Mouse (Mus musculus): ENCODE data around the gene Ip6k1. TPM values are rescaled to one million over a fixed set of nuclear protein-coding genes. Genes with fewer than 3 reads are reported as not detected.

Gene Ip6k1
- 100 to 1,000 TPM; 172 to 174 TPM for total RNA-seq (2021)

- DNase-seq (ENCODE audit: extremely low spot score in 1 of 2, low spot score in 2 of 2): peak; percentile 100
- intact Hi-C loops (cut with DNase I): no loop called here
These were observed at the start of gene Ip6k1 for GRCm38 (mm10) chr9:108001922-108002770. Gene Ip6k1 (plus strand): TSS chr9:108002501.

GRCm38 (mm10) chr9:107955613-107956289 lies 46.5 kb upstream of the Ip6k1 start:
- DNase-seq (ENCODE audit: extremely low spot score in 1 of 2, low spot score in 2 of 2): no peak
- intact Hi-C loops (cut with DNase I): no loop called here

- no peak for DNase-seq (ENCODE audit: extremely low spot score in 1 of 2, low spot score in 2 of 2)
- intact Hi-C loops (cut with DNase I): no loop called here
These were observed 45.2 kb upstream of the Ip6k1 start for GRCm38 (mm10) chr9:107957141-107957540.

- DNase-seq (ENCODE audit: extremely low spot score in 1 of 2, low spot score in 2 of 2): peak in 1 of 2 experiments; percentile 78
- intact Hi-C loops (cut with DNase I): loop anchor here (5.0 kb wide), 2 partner anchors 92 to 107 kb away; partner anchors contain the start of gene Amigo3
These were observed 42.4 kb upstream of the Ip6k1 start for GRCm38 (mm10) chr9:107959896-107960295.

- intact Hi-C loops (cut with DNase I): loop anchor here (5.0 kb wide), 2 partner anchors 91 to 106 kb away; partner anchors contain the start of gene Amigo3
- DNase-seq (ENCODE audit: extremely low spot score in 1 of 2, low spot score in 2 of 2): no peak
These were observed 41.4 kb upstream of the Ip6k1 start for GRCm38 (mm10) chr9:107960928-107961327.

- peak; percentile 78 to 79 for DNase-seq (ENCODE audit: extremely low spot score in 1 of 2, low spot score in 2 of 2)
- intact Hi-C loops (cut with DNase I): loop anchor here (5.0 kb wide), 2 partner anchors 91 to 106 kb away; partner anchors contain the start of gene Amigo3
These were observed 40.9 kb upstream of the Ip6k1 start for GRCm38 (mm10) chr9:107961351-107961762.

- peak; percentile 72 to 75 for DNase-seq (ENCODE audit: extremely low spot score in 1 of 2, low spot score in 2 of 2)
- intact Hi-C loops (cut with DNase I): loop anchor here (1.0 to 5.0 kb wide), 3 partner anchors 61 to 105 kb away; partner anchors contain the start of gene Amigo3
These were observed 40.4 kb upstream of the Ip6k1 start for GRCm38 (mm10) chr9:107961881-107962280.

GRCm38 (mm10) chr9:107962916-107963315 lies 39.4 kb upstream of the Ip6k1 start:
- intact Hi-C loops (cut with DNase I): loop anchor here (1.0 to 5.0 kb wide), 4 partner anchors 23 to 104 kb away; partner anchors contain the start of gene Amigo3
- DNase-seq (ENCODE audit: extremely low spot score in 1 of 2, low spot score in 2 of 2): no peak

- DNase-seq (ENCODE audit: extremely low spot score in 1 of 2, low spot score in 2 of 2): peak; percentile 63 to 89
- intact Hi-C loops (cut with DNase I): loop anchor here (1.0 to 5.0 kb wide), 3 partner anchors 23 to 104 kb away; partner anchors contain the start of gene Amigo3
These were observed 38.6 kb upstream of the Ip6k1 start for GRCm38 (mm10) chr9:107963700-107964099.

GRCm38 (mm10) chr9:107964681-107965080 lies 37.6 kb upstream of the Ip6k1 start:
- no peak for DNase-seq (ENCODE audit: extremely low spot score in 1 of 2, low spot score in 2 of 2)
- intact Hi-C loops (cut with DNase I): loop anchor here (5.0 kb wide), 2 partner anchors 88 to 103 kb away; partner anchors contain the start of gene Amigo3

GRCm38 (mm10) chr9:107966676-107967075 lies 35.6 kb upstream of the Ip6k1 start:
- intact Hi-C loops (cut with DNase I): no loop called here
- no peak for DNase-seq (ENCODE audit: extremely low spot score in 1 of 2, low spot score in 2 of 2)

- intact Hi-C loops (cut with DNase I): no loop called here
- no peak for DNase-seq (ENCODE audit: extremely low spot score in 1 of 2, low spot score in 2 of 2)
These were observed 34.9 kb upstream of the Ip6k1 start for GRCm38 (mm10) chr9:107967437-107967836.

- intact Hi-C loops (cut with DNase I): no loop called here
- no peak for DNase-seq (ENCODE audit: extremely low spot score in 1 of 2, low spot score in 2 of 2)
These were observed 33.8 kb upstream of the Ip6k1 start for GRCm38 (mm10) chr9:107968531-107968930.

- intact Hi-C loops (cut with DNase I): no loop called here
These were observed 32.0 kb upstream of the Ip6k1 start for GRCm38 (mm10) chr9:107970311-107970710.

GRCm38 (mm10) chr9:107971690-107972541 lies 30.4 kb upstream of the Ip6k1 start:
- intact Hi-C loops (cut with DNase I): no loop called here
- no peak for DNase-seq (ENCODE audit: extremely low spot score in 1 of 2, low spot score in 2 of 2)

More at GRCm38 (mm10) chr9:107970311-107970710, 32.0 kb upstream of the Ip6k1 start:
- no peak for DNase-seq (ENCODE audit: extremely low spot score in 1 of 2, low spot score in 2 of 2)

GRCm38 (mm10) chr9:107974491-107975171 lies 27.7 kb upstream of the Ip6k1 start:
- intact Hi-C loops (cut with DNase I): no loop called here
- no peak for DNase-seq (ENCODE audit: extremely low spot score in 1 of 2, low spot score in 2 of 2)

- intact Hi-C loops (cut with DNase I): no loop called here
- no peak for DNase-seq (ENCODE audit: extremely low spot score in 1 of 2, low spot score in 2 of 2)
These were observed 26.6 kb upstream of the Ip6k1 start, which contains the start of gene Uba7 for GRCm38 (mm10) chr9:107975399-107976386. Gene Uba7 (plus strand): TSS chr9:107975505.

Measured in left cerebral cortex, postnatal 10 days (tissue).